Mouse (Mus musculus): ENCODE measurements around the gene Specc1l. TPM values are rescaled to one million over a fixed set of nuclear protein-coding genes. Genes with fewer than 3 reads are reported as not detected.

Gene Specc1l
- total and polyA plus RNA-seq, 2 experiments from 2014 or later: 21.4 to 64.5 TPM

DNA sequence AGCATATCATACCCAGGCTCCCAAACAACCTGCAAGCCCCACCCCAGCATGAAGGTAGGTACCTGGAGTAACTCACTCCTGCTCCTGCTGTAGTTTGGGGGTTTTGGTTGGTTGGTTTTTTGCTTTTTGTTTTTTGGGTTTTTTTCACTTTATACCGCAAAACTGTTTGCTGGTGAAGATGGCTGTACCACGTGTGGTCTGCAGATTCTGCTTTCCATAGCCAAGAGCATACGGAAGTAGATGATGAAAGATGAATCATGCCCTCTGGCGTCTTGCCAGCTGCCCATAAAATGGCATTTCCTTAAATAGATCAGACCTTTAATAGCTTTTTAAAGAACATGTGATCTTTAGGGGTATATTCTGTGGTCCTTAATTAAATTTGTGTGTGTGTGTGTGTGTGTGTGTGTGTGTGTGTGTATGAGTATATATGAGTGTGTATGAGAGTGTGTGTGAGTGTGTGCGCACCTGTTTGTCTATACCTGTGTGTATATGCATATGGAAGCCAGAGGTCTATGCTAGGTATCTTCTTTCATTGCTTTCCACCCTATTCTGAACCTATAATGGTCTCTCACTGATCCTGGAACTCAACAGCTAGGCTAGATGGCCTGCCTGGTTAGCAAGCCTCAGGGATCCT lies 88.0 kb downstream of the Specc1l start:
- no peak for TF ChIP-seq CTCF (IDR thresholded peaks at IDR 0.05; ENCODE audit: low read depth)
- Histone ChIP-seq H3K27ac (ENCODE audit: low read depth, low read length) (no peak overlapping the region), H3K4me3 (ENCODE audit: low read depth, low read length) (no peak overlapping the region), H3K27me3 (ENCODE audit: insufficient read depth, low read length) (no peaks in the 10 kb centered on the region), H3K4me2 (ENCODE audit: low read depth) (no peak overlapping the region), H3K9ac (no peak overlapping the region), H3K4me1 (ENCODE audit: insufficient read depth) (peaks cover 7% of the 10 kb centered on the region; the same call in 1 of the 2 replicates), H3K36me3 (ENCODE audit: insufficient read depth) (peaks cover 28% of the 10 kb centered on the region), H3K9me3 (ENCODE audit: low read length) (no peaks in the 10 kb centered on the region)
- ATAC-seq (no peak), DNase-seq (peak; percentile 18)
- WGBS: 60% methylated on average over 5 of the region's 5 CpGs

DNA sequence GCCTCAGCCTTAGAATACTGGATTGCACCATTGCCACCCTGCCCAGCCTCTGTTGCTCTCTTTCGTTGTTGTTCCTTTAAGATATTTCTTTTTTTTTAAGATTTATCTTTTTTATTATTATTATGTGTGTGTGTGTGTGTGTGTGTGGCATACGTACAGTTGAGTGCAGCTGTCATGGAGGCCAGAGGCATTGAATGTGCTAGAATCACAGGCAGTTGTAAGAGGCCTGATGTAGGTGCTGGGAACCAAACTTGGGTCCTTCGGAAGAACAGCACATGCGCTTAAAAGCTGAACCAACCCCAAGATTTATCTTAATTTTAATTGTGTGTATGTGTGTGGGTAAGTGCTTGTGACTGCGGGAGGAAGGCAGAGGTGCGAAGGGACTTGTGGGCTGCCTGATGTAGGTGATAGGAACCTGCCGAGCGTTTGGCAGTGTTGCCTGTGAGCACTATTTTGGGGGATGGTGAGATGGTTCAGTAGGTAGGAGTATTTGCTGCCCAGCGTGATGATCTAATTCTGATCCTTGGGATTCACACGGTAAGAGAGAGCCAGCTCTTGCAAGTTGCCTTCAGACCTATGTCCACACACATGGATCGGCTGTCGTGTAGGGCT lies 89.4 kb downstream of the Specc1l start:
- peaks cover 28% of the 10 kb centered on the region for H3K36me3 ChIP-seq (ENCODE audit: insufficient read depth)
- no peak for TF ChIP-seq CTCF (IDR thresholded peaks at IDR 0.05; ENCODE audit: low read depth)
- no peak overlapping the region for H3K27ac ChIP-seq (ENCODE audit: low read depth, low read length)
- H3K4me2 ChIP-seq (ENCODE audit: low read depth): no peak overlapping the region
- no peaks in the 10 kb centered on the region for H3K27me3 ChIP-seq (ENCODE audit: insufficient read depth, low read length)
- ATAC-seq (no peak), DNase-seq (no peak)
- 94% methylated on average over 12 of the region's 12 CpGs for WGBS
- H3K9me3 ChIP-seq (ENCODE audit: low read length): no peaks in the 10 kb centered on the region
- H3K9ac ChIP-seq: no peak overlapping the region
- no peak overlapping the region for H3K4me3 ChIP-seq (ENCODE audit: low read depth, low read length)
- peaks cover 7% of the 10 kb centered on the region; the same call in 1 of the 2 replicates for H3K4me1 ChIP-seq (ENCODE audit: insufficient read depth)

DNA sequence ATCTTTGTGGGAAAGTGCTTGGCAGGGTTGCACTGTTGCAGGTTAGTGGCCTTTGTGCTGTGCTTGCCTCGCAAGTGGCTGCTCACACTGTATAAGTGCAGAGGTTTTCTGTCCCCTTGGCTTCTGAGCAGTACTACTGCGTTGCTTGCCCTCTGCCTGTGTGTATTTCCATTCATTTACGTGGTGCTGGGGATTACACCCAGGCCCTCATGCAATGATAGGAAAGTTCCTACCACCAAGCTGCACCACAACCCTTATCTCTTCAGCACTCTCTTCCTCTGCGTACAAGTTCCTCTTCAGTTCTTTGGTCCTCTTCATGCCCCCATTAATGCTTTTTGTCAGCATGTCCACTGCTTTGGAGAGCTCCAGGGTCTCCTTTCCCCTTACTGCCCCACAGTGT lies 90.1 kb downstream of the Specc1l start:
- no peaks in the 10 kb centered on the region for H3K27me3 ChIP-seq (ENCODE audit: insufficient read depth, low read length)
- H3K27ac ChIP-seq (ENCODE audit: low read depth, low read length): no peak overlapping the region
- no peak for ATAC-seq
- H3K9me3 ChIP-seq (ENCODE audit: low read length): no peaks in the 10 kb centered on the region
- H3K4me3 ChIP-seq (ENCODE audit: low read depth, low read length): no peak overlapping the region
- no peak overlapping the region for H3K9ac ChIP-seq
- no peak for TF ChIP-seq CTCF (IDR thresholded peaks at IDR 0.05; ENCODE audit: low read depth)
- H3K4me2 ChIP-seq (ENCODE audit: low read depth): no peak overlapping the region
- no peak for DNase-seq
- WGBS: 98% methylated on average over 4 of the region's 4 CpGs
- H3K4me1 ChIP-seq (ENCODE audit: insufficient read depth): peaks cover 7% of the 10 kb centered on the region; the same call in 1 of the 2 replicates
- peaks cover 27% of the 10 kb centered on the region for H3K36me3 ChIP-seq (ENCODE audit: insufficient read depth)

DNA sequence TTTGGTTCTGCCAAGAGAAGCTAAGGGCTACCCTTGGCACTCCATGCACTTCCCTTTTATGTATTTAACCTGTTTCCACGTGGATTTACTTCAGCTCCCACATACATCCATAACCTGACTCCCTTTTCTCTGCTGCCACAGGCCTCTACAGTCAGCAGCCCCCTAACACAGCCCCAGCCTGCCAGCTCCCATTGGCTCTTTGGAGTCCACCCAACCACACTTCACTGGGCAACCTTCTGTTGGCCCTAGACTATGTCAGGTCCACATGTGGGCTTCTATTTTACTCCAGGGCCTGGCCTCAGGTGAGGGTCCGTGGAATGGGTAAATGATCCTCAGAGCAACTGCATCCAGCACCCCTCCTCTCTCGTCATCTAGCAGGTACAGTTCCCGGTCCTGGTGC lies 90.7 kb downstream of the Specc1l start:
- WGBS: 93% methylated on average over 4 of the region's 4 CpGs
- Histone ChIP-seq H3K9ac (no peak overlapping the region), H3K4me3 (ENCODE audit: low read depth, low read length) (no peak overlapping the region), H3K9me3 (ENCODE audit: low read length) (no peaks in the 10 kb centered on the region), H3K36me3 (ENCODE audit: insufficient read depth) (peaks cover 30% of the 10 kb centered on the region), H3K4me1 (ENCODE audit: insufficient read depth) (peaks cover 7% of the 10 kb centered on the region; the same call in 1 of the 2 replicates), H3K27me3 (ENCODE audit: insufficient read depth, low read length) (no peaks in the 10 kb centered on the region), H3K27ac (ENCODE audit: low read depth, low read length) (no peak overlapping the region), H3K4me2 (ENCODE audit: low read depth) (no peak overlapping the region)
- TF ChIP-seq CTCF (IDR thresholded peaks at IDR 0.05; ENCODE audit: low read depth): no peak
- DNase-seq (no peak), ATAC-seq (no peak)

DNA sequence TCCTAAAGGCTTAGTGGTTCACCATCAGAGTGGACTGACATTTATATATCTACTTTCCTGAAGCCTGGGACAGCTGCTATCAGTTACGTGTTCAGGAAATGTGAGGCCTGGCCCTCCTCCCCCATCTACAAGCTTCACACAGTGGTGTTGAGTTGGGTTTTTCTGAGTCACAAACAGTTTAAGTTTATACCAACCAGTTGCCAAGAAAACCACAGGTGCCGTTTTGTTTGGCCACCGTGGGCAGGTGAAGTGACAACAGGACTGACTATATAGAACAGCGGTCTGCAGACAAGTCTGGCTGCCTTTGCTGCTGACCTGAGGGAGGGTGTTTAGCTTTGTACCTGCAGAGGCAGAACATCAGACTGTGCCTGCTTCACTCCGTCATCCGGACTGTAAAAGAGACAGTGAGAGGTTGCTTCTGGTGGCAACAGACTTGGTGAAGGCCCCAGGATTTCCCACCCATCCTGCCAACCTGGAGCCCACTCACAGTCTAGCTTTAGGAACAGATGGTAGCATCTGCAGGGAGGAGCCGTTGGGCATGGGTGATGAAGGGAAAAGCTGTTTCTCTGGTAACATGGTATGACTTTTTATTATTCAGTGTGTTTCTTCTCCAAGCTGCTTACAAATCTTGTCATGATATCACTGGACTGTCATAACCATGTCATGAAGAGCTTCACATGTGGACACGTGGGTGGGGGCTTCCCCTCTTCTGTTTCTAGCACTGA lies 91.6 kb downstream of the Specc1l start:
- H3K4me2 ChIP-seq (ENCODE audit: low read depth): no peak overlapping the region
- H3K4me1 ChIP-seq (ENCODE audit: insufficient read depth): peaks cover 7% of the 10 kb centered on the region; the same call in 1 of the 2 replicates
- TF ChIP-seq CTCF (IDR thresholded peaks at IDR 0.05; ENCODE audit: low read depth): no peak
- peaks cover 37% of the 10 kb centered on the region for H3K36me3 ChIP-seq (ENCODE audit: insufficient read depth)
- no peaks in the 10 kb centered on the region for H3K9me3 ChIP-seq (ENCODE audit: low read length)
- H3K9ac ChIP-seq: no peak overlapping the region
- ATAC-seq: peak; percentile 93
- H3K27me3 ChIP-seq (ENCODE audit: insufficient read depth, low read length): no peaks in the 10 kb centered on the region
- 69% methylated on average over 8 of the region's 8 CpGs for WGBS
- peak; percentile 77 for DNase-seq
- no peak overlapping the region for H3K4me3 ChIP-seq (ENCODE audit: low read depth, low read length)
- H3K27ac ChIP-seq (ENCODE audit: low read depth, low read length): peak overlapping the region; percentile 57; the same call in 1 of the 2 replicates

DNA sequence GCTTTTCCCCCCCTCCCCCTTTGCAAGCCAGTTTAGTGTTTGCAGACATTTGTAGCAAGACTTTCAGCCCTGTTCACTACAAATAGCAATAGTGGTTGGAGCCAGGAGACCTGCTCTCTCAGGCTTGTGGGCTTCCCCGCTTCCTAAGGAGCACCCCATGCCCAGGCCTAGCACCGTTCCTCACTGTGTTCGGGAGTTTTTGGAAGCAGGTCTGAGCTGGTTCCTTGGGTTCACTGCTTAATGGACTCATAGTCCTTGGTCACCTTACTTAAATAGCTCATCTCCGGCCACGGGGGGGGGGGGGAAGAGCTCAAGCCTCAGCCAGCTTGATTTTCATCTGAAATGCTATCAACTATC lies 92.2 kb downstream of the Specc1l start:
- Histone ChIP-seq H3K4me1 (ENCODE audit: insufficient read depth) (peaks cover 7% of the 10 kb centered on the region; the same call in 1 of the 2 replicates), H3K9ac (no peak overlapping the region), H3K27me3 (ENCODE audit: insufficient read depth, low read length) (no peaks in the 10 kb centered on the region), H3K4me2 (ENCODE audit: low read depth) (no peak overlapping the region), H3K4me3 (ENCODE audit: low read depth, low read length) (no peak overlapping the region), H3K9me3 (ENCODE audit: low read length) (no peaks in the 10 kb centered on the region), H3K36me3 (ENCODE audit: insufficient read depth) (peaks cover 42% of the 10 kb centered on the region), H3K27ac (ENCODE audit: low read depth, low read length) (peak overlapping the region; percentile 57)
- TF ChIP-seq CTCF (IDR thresholded peaks at IDR 0.05; ENCODE audit: low read depth): no peak
- DNase-seq: no peak
- WGBS: 73% methylated on average over 5 of the region's 5 CpGs
- ATAC-seq: no peak

DNA sequence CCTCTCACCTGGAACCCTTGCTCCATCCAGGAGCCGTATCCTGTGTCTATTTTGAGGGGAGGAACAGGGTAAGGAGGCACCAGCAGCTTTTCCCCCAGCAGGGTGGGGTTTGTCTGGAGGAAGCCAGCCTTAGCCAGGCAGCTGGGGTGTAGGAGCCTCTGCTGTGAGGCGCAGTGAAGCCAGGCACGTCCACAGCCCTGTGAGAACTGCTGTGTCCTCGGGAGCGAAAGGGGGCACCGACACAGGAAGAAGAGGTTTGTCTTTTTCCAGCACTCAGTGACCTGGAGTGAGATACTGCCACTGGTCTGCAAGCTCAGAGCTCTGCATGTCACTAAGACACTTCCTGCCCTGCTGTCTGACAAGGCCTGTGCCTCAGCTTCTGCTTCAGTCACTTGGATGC lies 92.5 kb downstream of the Specc1l start:
- DNase-seq (no peak), ATAC-seq (no peak)
- Histone ChIP-seq H3K27ac (ENCODE audit: low read depth, low read length) (peak overlapping the region; percentile 57), H3K4me1 (ENCODE audit: insufficient read depth) (peaks cover 7% of the 10 kb centered on the region; the same call in 1 of the 2 replicates), H3K9ac (no peak overlapping the region), H3K9me3 (ENCODE audit: low read length) (no peaks in the 10 kb centered on the region), H3K4me2 (ENCODE audit: low read depth) (no peak overlapping the region), H3K36me3 (ENCODE audit: insufficient read depth) (peaks cover 45% of the 10 kb centered on the region), H3K27me3 (ENCODE audit: insufficient read depth, low read length) (no peaks in the 10 kb centered on the region), H3K4me3 (ENCODE audit: low read depth, low read length) (no peak overlapping the region)
- WGBS: 65% methylated on average over 6 of the region's 6 CpGs
- no peak for TF ChIP-seq CTCF (IDR thresholded peaks at IDR 0.05; ENCODE audit: low read depth)
